Mouse (Mus musculus) testis, adult 2 months (tissue): ENCODE data around the gene Il9r. TPM values are rescaled to one million over a fixed set of nuclear protein-coding genes. Genes with fewer than 3 reads are reported as not detected.
"Not testable (repeated sequence)": the region's sequence is repeated elsewhere in the genome, so short reads cannot be mapped to it uniquely, and the experiment has no call there.

ENCODE experiments used
- H3K27ac ChIP-seq: fragments of 200-500 bp; 2 replicates; pipeline ENCODE4 v1.5.1; 2012; ENCODE audit warnings: low read depth, low read length; ENCODE audit not compliant: control insufficient read depth, insufficient read depth
- H3K27me3 ChIP-seq: fragments of 200-500 bp; 2 replicates; pipeline ENCODE4 v1.6.1; 2012; ENCODE audit warnings: mild to moderate bottlenecking, low read length, moderate library complexity; ENCODE audit not compliant: control insufficient read depth, insufficient read depth
- H3K36me3 ChIP-seq: fragments of 200-500 bp; 2 replicates; pipeline ENCODE4 v1.6.1; 2012; ENCODE audit warnings: mild to moderate bottlenecking, low read length; ENCODE audit not compliant: control insufficient read depth, insufficient read depth
- H3K4me1 ChIP-seq: fragments of 200-500 bp; 2 replicates; pipeline ENCODE4 v1.6.1; 2012; ENCODE audit warnings: low read length; ENCODE audit not compliant: control insufficient read depth, insufficient read depth
- H3K4me3 ChIP-seq: fragments of 200-500 bp; 2 replicates; pipeline ENCODE4 v1.5.1; 2012; ENCODE audit warnings: low read depth, mild to moderate bottlenecking, low read length, moderate library complexity, mixed read lengths; ENCODE audit not compliant: control insufficient read depth
- CTCF ChIP-seq: fragments of 200-500 bp; IDR thresholded peaks from 2 replicates; pipeline ENCODE4 v1.5.1; 2012; ENCODE audit warnings: low read depth, mild to moderate bottlenecking, inconsistent platforms, low read length, moderate library complexity; ENCODE audit not compliant: control insufficient read depth, insufficient read depth, insufficient replicate concordance
- POLR2A ChIP-seq: fragments of 200-500 bp; IDR thresholded peaks from 2 replicates; pipeline ENCODE4 v1.6.1; 2012; ENCODE audit warnings: low read depth, mild to moderate bottlenecking, inconsistent platforms, low read length, moderate library complexity; ENCODE audit not compliant: control insufficient read depth
- polyA plus RNA-seq: library from polyadenylated mRNA; depleted of rRNA; stranded (reverse); fragments of >200 nt; gene quantifications from 2 replicates; pipeline ENCODE4 v1.2.3, GENCODE M21; 2012

Gene Il9r
- polyA plus RNA-seq, 1 experiment: 1.6 TPM

GRCm38 (mm10) chr11:32215372-32216162 is 15.5 kb upstream of the Il9r start:
- TF ChIP-seq POLR2A (no peak), CTCF (no peak)

GRCm38 (mm10) chr11:32210623-32211022 is 10.5 kb upstream of the Il9r start:
- Histone ChIP-seq H3K27ac (no peak overlapping the region), H3K4me3 (no peak overlapping the region), H3K36me3 (peaks cover 3% of the 10 kb centered on the region; the same call in 1 of the 2 replicates), H3K4me1 (peaks cover 2% of the 10 kb centered on the region), H3K27me3 (no peaks in the 10 kb centered on the region)
- no peak for TF ChIP-seq CTCF
- TF ChIP-seq POLR2A: no peak

More at GRCm38 (mm10) chr11:32215372-32216162, 15.5 kb upstream of the Il9r start:
- no peak overlapping the region for H3K4me3 ChIP-seq
- no peaks in the 10 kb centered on the region; the same call in 1 of the 2 replicates for H3K4me1 ChIP-seq
- no peaks in the 10 kb centered on the region for H3K36me3 ChIP-seq
- no peak overlapping the region for H3K27ac ChIP-seq
- no peaks in the 10 kb centered on the region for H3K27me3 ChIP-seq

GRCm38 (mm10) chr11:32205058-32205873 is 5.2 kb upstream of the Il9r start, which contains the start of gene Snrnp25:
Gene Snrnp25, plus strand, starts transcription at chr11:32205415.
- Histone ChIP-seq H3K27ac (peak within 1 kb of the TSS; percentile 37), H3K27me3 (no peaks in the 10 kb centered on the region)
- TF ChIP-seq CTCF: peak; percentile 51; the same call in 1 of the 2 replicates
- peak; percentile 50; the same call in 1 of the 2 replicates for TF ChIP-seq POLR2A

DNA sequence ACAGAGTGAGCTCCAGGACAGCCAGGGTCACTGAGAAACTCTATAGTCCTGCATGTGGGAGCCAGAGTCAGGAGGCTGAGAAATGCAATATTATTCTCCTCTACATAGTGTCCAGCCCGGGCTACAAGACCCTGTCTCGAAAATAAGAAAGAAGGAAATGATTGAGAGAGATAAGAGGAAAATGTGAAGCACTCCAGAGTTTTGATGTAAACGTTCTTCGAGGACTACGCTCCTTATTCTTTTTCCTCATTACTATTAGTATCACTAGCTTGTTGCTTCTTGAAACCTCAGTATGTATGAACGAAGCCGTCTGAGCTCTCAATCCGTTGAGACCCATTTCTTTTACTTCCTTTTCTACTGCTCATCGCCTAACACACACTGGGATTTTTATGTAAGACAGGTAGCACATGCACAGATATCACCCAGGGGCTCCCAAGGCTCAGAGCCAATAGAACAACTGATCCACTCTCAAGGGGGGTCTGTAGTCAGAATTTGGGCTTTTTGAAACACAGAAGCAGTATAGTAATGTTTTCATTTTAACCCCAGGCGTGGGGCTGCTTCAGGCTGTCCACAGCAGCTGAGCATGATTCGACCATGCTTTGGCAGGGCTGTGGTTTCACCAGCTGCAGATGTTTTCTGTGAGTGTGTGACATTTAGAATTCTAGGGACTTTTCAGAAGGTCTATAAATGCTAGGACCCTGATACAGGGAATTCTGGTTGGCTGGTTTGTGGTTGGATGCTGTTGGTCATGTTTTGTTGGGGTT is 2.0 kb upstream of the Il9r start:
- H3K36me3 ChIP-seq: peaks cover 1% of the 10 kb centered on the region; the same call in 1 of the 2 replicates
- TF ChIP-seq POLR2A (no peak), CTCF (no peak)
- no peak overlapping the region for H3K27ac ChIP-seq
- no peak overlapping the region for H3K4me3 ChIP-seq
- H3K27me3 ChIP-seq: no peaks in the 10 kb centered on the region
- H3K4me1 ChIP-seq: peaks cover 6% of the 10 kb centered on the region

More at GRCm38 (mm10) chr11:32205058-32205873, 5.2 kb upstream of the Il9r start, which contains the start of gene Snrnp25:
- peaks cover 3% of the 10 kb centered on the region; the same call in 1 of the 2 replicates for H3K36me3 ChIP-seq
- H3K4me1 ChIP-seq: peaks cover 6% of the 10 kb centered on the region
- peak within 1 kb of the TSS; percentile 91 for H3K4me3 ChIP-seq

GRCm38 (mm10) chr11:32200992-32201391 is 913 bp upstream of the Il9r start:
- H3K27ac ChIP-seq, H3K27me3 ChIP-seq, H3K4me1 ChIP-seq, H3K4me3 ChIP-seq, H3K36me3 ChIP-seq: not testable (repeated sequence)

DNA sequence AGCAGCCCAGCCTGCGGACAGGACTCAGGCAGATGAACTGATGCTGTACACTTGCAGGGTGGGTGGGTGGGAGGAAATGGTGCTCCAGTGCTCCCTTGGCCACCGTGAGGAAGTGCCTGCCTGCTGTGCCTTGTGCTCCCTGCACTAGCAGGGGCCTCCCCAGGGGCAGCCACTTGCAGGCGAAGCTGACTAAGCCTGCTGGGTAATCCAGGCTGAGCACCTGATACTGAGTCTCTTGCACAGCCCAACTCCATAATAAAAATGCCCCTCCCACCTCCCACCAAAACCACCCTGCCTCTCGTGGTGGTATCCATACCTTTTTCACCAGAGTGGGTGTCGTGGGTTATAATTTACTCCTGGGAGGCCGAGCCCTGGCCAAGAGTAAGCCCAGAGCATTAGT is 849 bp downstream of the Il9r start:
- H3K27ac ChIP-seq: no peak overlapping the region
- H3K27me3 ChIP-seq: no peaks in the 10 kb centered on the region
- no peak overlapping the region for H3K4me3 ChIP-seq

More for the DNA sequence above, 849 bp downstream of the Il9r start:
- no peaks in the 10 kb centered on the region for H3K36me3 ChIP-seq
- no peaks in the 10 kb centered on the region for H3K4me1 ChIP-seq
- TF ChIP-seq POLR2A (no peak), CTCF (no peak)
